In the genomic region with DNA sequence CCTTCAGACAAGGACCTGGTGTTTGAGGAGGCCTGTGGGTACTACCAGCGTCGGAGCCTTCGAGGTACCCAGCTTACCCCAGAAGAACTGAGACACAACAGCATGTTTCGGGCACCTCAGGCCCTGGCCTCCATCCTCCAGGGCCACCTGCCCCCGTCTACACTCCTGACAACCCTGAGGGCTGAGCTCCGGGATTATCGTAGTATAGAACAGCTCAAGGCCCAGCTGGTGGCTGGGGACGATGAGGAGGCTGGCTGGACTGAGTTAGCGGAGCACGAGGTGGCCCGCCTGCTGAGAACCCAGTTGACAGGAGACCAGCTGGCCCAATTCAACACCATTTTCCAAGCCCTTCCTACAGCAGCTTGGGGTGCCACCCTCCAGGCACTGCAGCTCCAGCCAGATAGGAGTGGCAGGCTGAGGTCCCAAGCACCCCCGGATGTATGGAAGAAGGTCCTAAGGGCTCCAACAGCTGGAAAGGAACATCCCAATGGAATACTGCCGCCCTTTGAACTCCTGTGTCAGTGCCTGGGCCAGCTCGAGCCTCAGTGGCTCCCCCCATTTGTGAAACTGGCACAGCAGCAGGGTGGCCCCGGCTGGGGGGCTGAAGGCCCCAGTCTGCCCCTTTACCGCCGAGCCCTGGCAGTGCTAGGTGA, we compare ENCODE assay signal across 11 mouse cellular contexts. TPM values are rescaled to one million over a fixed set of nuclear protein-coding genes. Genes with fewer than 3 reads are reported as not detected.
DNase-seq lines count a peak whose midpoint lies in the region; ATAC-seq and TF ChIP-seq lines count a peak whose summit lies in the region.
"Had no signal": no experiment of that assay in that cellular context is flagged by ENCODE, and none has a peak within 500 bp of the region (broad histone marks: within the 10 kb centered on the region; RNA-seq: fewer than 3 reads in every experiment).

No protein-coding gene starts in this region.

- no peak overlapping the region for H3K9ac ChIP-seq in heart, embryonic 14.5 days (ENCODE audit: low read length)
- H3K9ac ChIP-seq in liver, embryonic 15.5 days: no peak overlapping the region
- no peak overlapping the region for H3K9ac ChIP-seq in liver, embryonic 12.5 days
- H3K9ac ChIP-seq in limb, embryonic 15.5 days: no peak overlapping the region
- H3K9ac ChIP-seq: forebrain, embryonic 12.5 days had no signal

- H3K9me3 ChIP-seq in heart, embryonic 14.5 days (ENCODE audit: control insufficient read depth, low read length): no peaks in the 10 kb centered on the region
- no peaks in the 10 kb centered on the region for H3K9me3 ChIP-seq in liver, embryonic 15.5 days (replicated peaks)
- H3K9me3 ChIP-seq in liver, embryonic 12.5 days (replicated peaks): no peaks in the 10 kb centered on the region
- no peaks in the 10 kb centered on the region for H3K9me3 ChIP-seq in G1E (replicated peaks)
- H3K9me3 ChIP-seq in limb, embryonic 15.5 days: no peaks in the 10 kb centered on the region
- H3K9me3 ChIP-seq: forebrain, embryonic 12.5 days had no signal

- peak overlapping the region; percentile 99 for H3K4me2 ChIP-seq in heart, embryonic 14.5 days (ENCODE audit: low read length)
- 0 out of 2 replicates have a peak overlapping the region, but pooled peaks have one; percentile 99 for H3K4me2 ChIP-seq in liver, embryonic 15.5 days
- H3K4me2 ChIP-seq in liver, embryonic 12.5 days: no peak overlapping the region
- peak overlapping the region; percentile 99; the same call in 1 of the 2 replicates for H3K4me2 ChIP-seq in limb, embryonic 15.5 days

- H3K27ac ChIP-seq in heart, embryonic 14.5 days (replicated peaks in 1 of 2; ENCODE audit: control insufficient read depth in 1 of 2, insufficient read depth in 1 of 2, low read depth in 2 of 2, low read length in 2 of 2): no peak overlapping the region
- no peak overlapping the region for H3K27ac ChIP-seq in liver, embryonic 15.5 days (replicated peaks)
- H3K27ac ChIP-seq in liver, embryonic 12.5 days: no peak overlapping the region
- H3K27ac ChIP-seq in limb, embryonic 15.5 days: no peak overlapping the region
- H3K27ac ChIP-seq: forebrain, embryonic 12.5 days; layer of hippocampus, adult 2 months had no signal

- H3K4me1 ChIP-seq in heart, embryonic 14.5 days (ENCODE audit: control insufficient read depth in 2 of 2, insufficient read depth in 2 of 2, low read length in 2 of 2): peaks cover 7 to 11% of the 10 kb centered on the region in 2 experiments
- H3K4me1 ChIP-seq in liver, embryonic 15.5 days (replicated peaks): peaks cover 30% of the 10 kb centered on the region
- peaks cover 26% of the 10 kb centered on the region for H3K4me1 ChIP-seq in liver, embryonic 12.5 days
- H3K4me1 ChIP-seq in G1E (ENCODE audit: insufficient read depth, low read depth, low read length): peaks cover 36% of the 10 kb centered on the region
- peaks cover 26% of the 10 kb centered on the region for H3K4me1 ChIP-seq in limb, embryonic 15.5 days

- peak overlapping the region in 1 of 2 experiments; percentile 71; a peak in 1 of 4 replicates for H3K4me3 ChIP-seq in heart, embryonic 14.5 days (ENCODE audit: control insufficient read depth in 1 of 2, insufficient read depth in 1 of 2, low read depth in 1 of 2, low read length in 2 of 2)
- no peak overlapping the region for H3K4me3 ChIP-seq in liver, embryonic 15.5 days (replicated peaks)
- no peak overlapping the region for H3K4me3 ChIP-seq in liver, embryonic 12.5 days
- H3K4me3 ChIP-seq in G1E (ENCODE audit: low read depth, low read length): peak overlapping the region; percentile 86; the same call in 1 of the 2 replicates
- H3K4me3 ChIP-seq in limb, embryonic 15.5 days: no peak overlapping the region; the same call in 1 of the 2 replicates
- H3K4me3 ChIP-seq: forebrain, embryonic 12.5 days had no signal

- 77% methylated on average over 17 of the region's 17 CpGs for WGBS in heart, embryonic 14.5 days
- 82% methylated on average over 17 of the region's 17 CpGs for WGBS in liver, embryonic 15.5 days (ENCODE audit: insufficient replicate concordance)
- 80% methylated on average over 17 of the region's 17 CpGs for WGBS in liver, embryonic 12.5 days (ENCODE audit: insufficient replicate concordance)
- 80% methylated on average over 17 of the region's 17 CpGs for WGBS in limb, embryonic 15.5 days

- H3K36me3 ChIP-seq in heart, embryonic 14.5 days (ENCODE audit: control insufficient read depth, insufficient read depth, low read length): 0 out of 2 replicates have a peak, but pooled peaks cover 12% of the 10 kb centered on the region
- H3K36me3 ChIP-seq in liver, embryonic 15.5 days (replicated peaks): no peaks in the 10 kb centered on the region
- H3K36me3 ChIP-seq in liver, embryonic 12.5 days: peaks cover 10% of the 10 kb centered on the region; the same call in 1 of the 2 replicates
- H3K36me3 ChIP-seq in G1E (replicated peaks): peaks cover 48% of the 10 kb centered on the region
- H3K36me3 ChIP-seq in limb, embryonic 15.5 days: no peaks in the 10 kb centered on the region; the same call in 1 of the 2 replicates
- H3K36me3 ChIP-seq: forebrain, embryonic 12.5 days had no signal

- no peak for DNase-seq in heart, postnatal 4 days
- no peak for DNase-seq in G1E (ENCODE audit: low spot score)
- DNase-seq in embryo, embryonic 10 days (ENCODE audit: low spot score): no peak
- DNase-seq: gastrocnemius, postnatal 14 days had no signal

- no peak for ATAC-seq in heart, embryonic 14.5 days (ENCODE audit: insufficient number of reproducible peaks, insufficient read depth, low FRiP score, low read depth)
- no peak for ATAC-seq in liver, embryonic 15.5 days (ENCODE audit: insufficient read depth)
- ATAC-seq in liver, embryonic 12.5 days: no peak
- no peak for ATAC-seq in G1E (ENCODE audit: extremely low read depth, insufficient number of reproducible peaks, low FRiP score, poor library complexity, severe bottlenecking)
- ATAC-seq in limb, embryonic 15.5 days (ENCODE audit: insufficient number of reproducible peaks, low FRiP score, low TSS enrichment, low read depth): no peak
- ATAC-seq: activated CD4-positive, CD25-positive, alpha-beta regulatory T cell, adult 4 months had no signal

- H3K27me3 ChIP-seq in heart, embryonic 14.5 days (ENCODE audit: control insufficient read depth, insufficient read depth, low read length): no peaks in the 10 kb centered on the region
- H3K27me3 ChIP-seq in liver, embryonic 15.5 days: 0 out of 2 replicates have a peak, but pooled peaks cover 7% of the 10 kb centered on the region
- no peaks in the 10 kb centered on the region; the same call in 1 of the 2 replicates for H3K27me3 ChIP-seq in liver, embryonic 12.5 days (replicated peaks)
- H3K27me3 ChIP-seq in G1E (ENCODE audit: insufficient read depth, low read length): no peaks in the 10 kb centered on the region
- no peaks in the 10 kb centered on the region for H3K27me3 ChIP-seq in limb, embryonic 15.5 days

- TF ChIP-seq CTCF in G1E (IDR thresholded peaks at IDR 0.05; ENCODE audit: low read depth, low read length): no peak

RNA-seq across cellular contexts. Expression of gene Hps6, which starts 1.6 kb away (rescaled TPM):
- polyA plus RNA-seq in heart, embryonic 14.5 days (2014; fragmentation: Nextera tagmentation; extraction: Ambion mirVana): 3.3 and 4.0 TPM in 2 replicates
- total RNA-seq in heart, postnatal 4 days (2021): 1 to 10 TPM; 5.6 to 5.8 TPM
- 3.0 and 3.2 TPM in 2 replicates for polyA plus RNA-seq in liver, embryonic 15.5 days (2015; fragmentation: Nextera tagmentation; extraction: Ambion mirVana)
- polyA plus RNA-seq in liver, embryonic 12.5 days (2016; fragmentation: Nextera tagmentation; extraction: Ambion mirVana): 3.5 and 3.9 TPM in 2 replicates
- total RNA-seq in G1E (2014; fragmentation: Nextera tagmentation) (1.9 and 4.1 TPM in 2 replicates), G1E (2017) (7.6 and 8.0 TPM in 2 replicates)
- polyA plus RNA-seq in G1E (2012): 15.0 and 16.4 TPM in 2 replicates
- polyA plus RNA-seq in limb, embryonic 15.5 days (2015; fragmentation: Nextera tagmentation; extraction: Ambion mirVana): 8.8 and 9.2 TPM in 2 replicates

RNA-seq across cellular contexts. Expression of gene Armh3, which starts 6.7 kb away (rescaled TPM):
- polyA plus RNA-seq in heart, embryonic 14.5 days (2014; fragmentation: Nextera tagmentation; extraction: Ambion mirVana): 13.9 and 14.1 TPM in 2 replicates
- total RNA-seq in heart, postnatal 4 days (2021): 10 to 100 TPM; 14.8 to 16.9 TPM
- polyA plus RNA-seq in liver, embryonic 15.5 days (2015; fragmentation: Nextera tagmentation; extraction: Ambion mirVana): 4.0 and 4.1 TPM in 2 replicates
- polyA plus RNA-seq in liver, embryonic 12.5 days (2016; fragmentation: Nextera tagmentation; extraction: Ambion mirVana): 6.5 TPM in 2 replicates
- total RNA-seq in G1E (2014; fragmentation: Nextera tagmentation) (13.0 and 22.0 TPM in 2 replicates), G1E (2017) (6.7 and 7.1 TPM in 2 replicates)
- 1.6 and 1.9 TPM in 2 replicates for polyA plus RNA-seq in G1E (2012)
- 16.3 and 17.3 TPM in 2 replicates for polyA plus RNA-seq in limb, embryonic 15.5 days (2015; fragmentation: Nextera tagmentation; extraction: Ambion mirVana)

RNA-seq across cellular contexts. Expression of gene Pprc1, which starts 39.7 kb away (rescaled TPM):
- polyA plus RNA-seq in heart, embryonic 14.5 days (2014; fragmentation: Nextera tagmentation; extraction: Ambion mirVana): 24.6 and 26.4 TPM in 2 replicates
- 10 to 100 TPM; 31.4 to 35.1 TPM for total RNA-seq in heart, postnatal 4 days (2021)
- 15.7 and 17.0 TPM in 2 replicates for polyA plus RNA-seq in liver, embryonic 15.5 days (2015; fragmentation: Nextera tagmentation; extraction: Ambion mirVana)
- polyA plus RNA-seq in liver, embryonic 12.5 days (2016; fragmentation: Nextera tagmentation; extraction: Ambion mirVana): 34.8 and 36.0 TPM in 2 replicates
- total RNA-seq in G1E (2014; fragmentation: Nextera tagmentation) (72.0 and 132 TPM in 2 replicates), G1E (2017) (9.8 and 11.8 TPM in 2 replicates)
- 54.8 and 73.3 TPM in 2 replicates for polyA plus RNA-seq in G1E (2012)
- polyA plus RNA-seq in limb, embryonic 15.5 days (2015; fragmentation: Nextera tagmentation; extraction: Ambion mirVana): 36.8 and 37.0 TPM in 2 replicates

RNA-seq across cellular contexts. Expression of gene Ldb1, which starts 40.1 kb away (rescaled TPM):
- polyA plus RNA-seq in heart, embryonic 14.5 days (2014; fragmentation: Nextera tagmentation; extraction: Ambion mirVana): 58.8 and 66.5 TPM in 2 replicates
- total RNA-seq in heart, postnatal 4 days (2021): 10 to 100 TPM; 76.3 to 81.5 TPM
- 27.0 and 31.2 TPM in 2 replicates for polyA plus RNA-seq in liver, embryonic 15.5 days (2015; fragmentation: Nextera tagmentation; extraction: Ambion mirVana)
- polyA plus RNA-seq in liver, embryonic 12.5 days (2016; fragmentation: Nextera tagmentation; extraction: Ambion mirVana): 53.2 and 53.4 TPM in 2 replicates
- total RNA-seq in G1E (2014; fragmentation: Nextera tagmentation) (145 and 160 TPM in 2 replicates), G1E (2017) (68.6 and 76.6 TPM in 2 replicates)
- polyA plus RNA-seq in G1E (2012): 405 and 501 TPM in 2 replicates
- polyA plus RNA-seq in limb, embryonic 15.5 days (2015; fragmentation: Nextera tagmentation; extraction: Ambion mirVana): 87.0 and 103 TPM in 2 replicates
